Mouse (Mus musculus) cerebellum, adult 18-20 months (tissue): ENCODE data around the gene Setd7.
A peak's percentile ranks its signal among the peaks of the same experiment; 100 is the strongest.
"Not testable (repeated sequence)": the region's sequence is repeated elsewhere in the genome, so short reads cannot be mapped to it uniquely, and the experiment has no call there.

ENCODE experiments used
- DNase-seq, 2 experiments: peaks; one replicate each; pipeline ENCODE4 v3.0.0; 2021

Setd7 gene

DNA sequence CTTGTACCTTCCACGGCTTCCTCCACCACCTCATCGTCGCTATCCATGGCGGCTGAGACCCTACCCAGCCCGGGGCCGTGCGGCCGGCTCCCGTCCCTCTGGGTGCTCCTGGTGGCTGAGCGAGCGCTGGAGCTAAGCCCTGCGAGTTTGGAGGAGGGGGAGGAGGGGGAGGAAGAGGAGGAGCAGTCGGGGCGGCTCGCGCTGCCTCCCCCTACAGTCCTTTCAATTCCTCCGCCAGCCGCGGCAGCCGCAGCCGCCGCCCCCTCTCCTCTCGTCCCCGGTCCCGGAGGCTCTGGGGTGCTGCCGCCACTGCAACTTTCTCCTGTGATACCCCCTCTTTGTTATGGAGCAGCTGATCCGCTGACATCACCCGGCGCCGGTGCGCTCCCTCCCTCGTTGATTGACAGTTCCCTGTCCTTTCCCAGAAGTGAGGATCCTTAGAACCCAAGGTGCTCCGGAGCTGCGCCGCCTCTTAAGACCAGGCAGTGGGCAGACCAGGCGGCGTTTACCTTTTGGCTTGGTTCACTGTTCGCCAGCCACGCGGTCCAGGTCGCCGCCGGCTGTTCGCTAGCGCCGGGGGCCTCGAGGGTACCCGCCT is at the start of gene Setd7:
Gene Setd7, minus strand, starts transcription at position 369 of the 598 bp plus-strand sequence.
- DNase-seq: peak; percentile 81 to 83

GRCm38 (mm10) chr3:51604489-51604888 is 43.8 kb upstream of the Setd7 start:
- DNase-seq: no peak

DNA sequence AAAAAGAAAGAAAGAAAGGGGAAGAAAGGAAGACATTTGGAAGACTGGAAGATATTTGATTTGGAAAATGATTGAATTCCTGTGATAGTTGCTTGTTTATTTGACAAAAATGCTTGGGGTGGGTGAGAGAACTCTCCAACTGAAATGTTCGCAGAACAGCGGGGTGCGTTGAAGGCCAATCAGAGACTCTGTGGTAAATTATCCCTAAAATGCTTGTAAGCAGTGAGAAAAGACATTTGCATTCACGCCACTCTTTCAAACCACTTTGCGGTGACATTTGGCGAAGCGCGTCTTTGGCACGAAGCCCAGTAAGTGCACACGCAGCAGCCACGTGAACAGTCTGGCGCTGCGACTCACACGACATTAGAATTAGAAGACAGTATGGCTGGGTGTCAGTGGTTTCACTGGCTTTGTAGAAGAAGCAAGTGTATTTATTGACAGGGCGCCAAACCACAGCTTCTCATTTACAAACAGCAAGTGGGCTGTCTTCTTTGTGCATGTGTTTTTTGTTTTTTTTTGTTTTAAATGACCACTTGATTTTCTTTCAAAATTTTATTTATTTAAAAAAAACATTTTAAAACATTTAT is 43.1 kb upstream of the Setd7 start:
- DNase-seq: peak; percentile 58 to 72

DNA sequence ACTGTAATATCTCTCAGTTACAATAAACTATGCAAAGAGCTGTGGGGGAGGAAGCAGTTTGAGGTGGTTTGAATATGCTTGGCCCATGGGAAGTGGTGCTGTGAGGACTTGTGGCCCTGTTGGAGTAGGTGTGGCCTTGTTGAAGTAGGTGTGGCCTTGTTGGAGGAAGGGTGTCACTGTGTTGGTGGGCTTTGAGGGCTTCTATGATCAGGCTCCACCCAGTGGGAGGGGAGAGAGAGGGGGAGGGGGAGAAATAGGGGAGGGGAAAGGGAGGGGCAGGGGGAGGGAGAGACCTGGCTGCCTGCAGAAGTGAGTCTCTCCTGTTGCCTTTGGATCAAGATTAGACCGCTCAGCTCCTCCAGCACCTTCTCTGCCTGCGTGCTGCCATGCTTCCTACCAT is 40.8 kb upstream of the Setd7 start:
- no peak for DNase-seq

DNA sequence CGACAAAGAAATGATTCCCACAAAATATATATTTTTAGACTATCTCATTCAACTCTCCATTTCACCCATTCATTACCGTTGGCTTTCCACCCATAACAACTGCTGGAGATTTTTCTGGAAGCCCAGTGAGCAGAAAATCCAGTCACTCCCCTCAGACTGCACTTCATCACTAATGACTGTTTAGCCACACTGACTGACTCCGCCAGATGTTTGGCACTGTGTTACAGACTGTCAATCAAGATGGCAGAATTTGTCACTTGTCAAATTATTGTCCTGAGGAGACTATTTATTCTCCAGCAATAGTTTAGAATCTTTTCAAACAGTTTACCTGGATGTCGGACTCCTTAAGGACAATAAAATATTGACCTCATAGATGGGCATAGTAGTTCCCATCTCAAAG is 40.0 kb upstream of the Setd7 start:
- no peak for DNase-seq

GRCm38 (mm10) chr3:51599057-51599630 is 38.5 kb upstream of the Setd7 start:
- DNase-seq: no peak

- no peak for DNase-seq
Measured at GRCm38 (mm10) chr3:51596538-51596937, 35.9 kb upstream of the Setd7 start.

GRCm38 (mm10) chr3:51593506-51593905 is 32.8 kb upstream of the Setd7 start:
- no peak for DNase-seq

GRCm38 (mm10) chr3:51591591-51591990 is 30.9 kb upstream of the Setd7 start:
- no peak for DNase-seq

DNA sequence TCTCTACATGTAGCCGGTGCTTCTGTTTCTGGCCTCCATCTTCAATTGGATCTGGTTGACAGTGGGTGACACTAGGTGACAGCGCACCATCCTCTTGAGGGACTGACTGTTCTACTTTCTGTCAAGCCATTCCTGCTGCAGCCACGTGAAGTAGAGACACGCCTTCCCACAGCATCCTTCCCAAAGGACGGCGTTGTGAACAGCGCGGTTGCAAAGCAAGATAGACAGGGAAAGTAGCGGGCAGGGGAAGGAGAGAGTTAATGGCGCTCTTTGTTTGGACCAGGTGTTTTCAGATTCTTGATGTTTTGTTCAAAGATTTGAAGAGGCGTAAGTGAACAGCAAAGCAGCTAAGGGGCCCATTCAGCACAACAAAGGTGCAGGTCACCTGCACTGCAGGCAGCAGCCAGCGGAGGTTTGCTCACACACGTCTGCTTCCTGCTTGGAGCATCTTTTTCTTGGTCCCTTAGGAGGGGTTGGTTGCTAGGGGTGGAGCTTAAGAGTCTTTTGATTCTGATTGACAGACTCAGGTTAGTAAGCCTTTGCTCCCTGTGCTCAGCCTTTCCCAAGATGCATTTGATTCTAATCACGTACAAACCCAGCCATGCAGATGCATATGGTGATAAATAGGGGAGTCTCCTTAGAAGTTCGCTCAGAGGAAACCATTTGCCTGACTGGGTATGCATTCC is 29.7 kb upstream of the Setd7 start:
- DNase-seq: no peak

GRCm38 (mm10) chr3:51587697-51588262 is 27.1 kb upstream of the Setd7 start:
- no peak for DNase-seq

- DNase-seq: peak; percentile 82 to 84
Measured at GRCm38 (mm10) chr3:51583574-51584391, 23.1 kb upstream of the Setd7 start.

DNA sequence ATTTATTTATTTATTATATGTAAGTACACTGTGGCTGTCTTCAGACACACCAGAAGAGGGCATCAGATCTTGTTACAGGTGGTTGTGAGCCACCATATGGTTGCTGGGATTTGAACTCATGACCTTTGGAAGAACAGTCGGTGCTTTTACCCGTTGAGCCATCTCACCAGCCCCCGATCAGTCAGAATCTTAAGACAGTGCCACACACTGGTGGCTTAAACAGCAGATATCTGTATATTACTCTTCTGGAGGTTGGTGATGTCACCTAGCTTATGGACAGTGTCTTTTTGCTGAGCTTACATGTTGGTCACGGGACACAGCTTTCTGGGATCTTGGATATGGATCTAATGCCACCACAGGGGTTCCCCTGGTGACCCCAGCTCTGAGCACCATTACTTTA is 18.6 kb upstream of the Setd7 start:
- not testable (repeated sequence) for DNase-seq

GRCm38 (mm10) chr3:51577816-51578749 is 17.4 kb upstream of the Setd7 start:
- no peak for DNase-seq

DNA sequence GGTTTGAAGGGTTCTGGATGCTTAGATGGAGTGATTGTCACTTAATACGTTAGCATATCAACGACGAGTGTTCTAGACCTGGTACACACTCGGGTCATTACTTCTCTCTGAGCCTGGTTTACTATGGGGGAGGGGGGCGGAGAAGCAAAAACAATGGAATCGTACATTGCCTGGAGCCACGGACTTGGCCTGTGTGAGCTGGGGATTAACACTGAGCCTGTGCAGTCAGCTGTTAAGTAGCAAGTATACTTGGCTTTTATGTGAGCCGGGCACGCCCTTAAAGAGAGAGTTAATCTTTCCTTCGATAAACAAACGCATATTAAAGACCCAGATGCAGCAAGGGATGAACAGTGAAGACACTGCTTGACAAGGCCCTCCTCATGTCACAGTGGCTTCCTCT is 16.7 kb upstream of the Setd7 start:
- DNase-seq: no peak

DNA sequence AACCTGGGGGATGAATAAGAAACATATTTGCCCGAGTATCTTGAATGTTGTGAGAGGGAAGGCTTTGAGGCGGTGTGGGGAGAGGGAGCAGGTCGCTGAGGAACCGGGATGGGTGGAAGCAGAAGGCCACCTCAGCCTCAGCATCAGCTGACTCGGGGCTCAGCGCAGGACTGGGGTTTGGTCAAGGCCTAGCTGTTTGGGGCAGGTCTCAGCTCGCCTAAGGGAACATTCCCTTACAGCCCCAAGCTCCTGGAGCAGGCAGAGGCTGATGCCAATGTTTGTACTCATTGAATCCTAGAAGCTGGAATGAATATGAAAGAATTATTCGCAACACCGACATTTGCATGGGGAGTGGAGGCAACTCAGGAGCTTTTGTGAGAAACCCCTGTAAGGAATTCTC is 13.2 kb upstream of the Setd7 start:
- no peak for DNase-seq

- DNase-seq: no peak
Measured at GRCm38 (mm10) chr3:51570200-51570599, 9.5 kb upstream of the Setd7 start.

GRCm38 (mm10) chr3:51561993-51562385 is 1.3 kb upstream of the Setd7 start:
- no peak for DNase-seq

DNA sequence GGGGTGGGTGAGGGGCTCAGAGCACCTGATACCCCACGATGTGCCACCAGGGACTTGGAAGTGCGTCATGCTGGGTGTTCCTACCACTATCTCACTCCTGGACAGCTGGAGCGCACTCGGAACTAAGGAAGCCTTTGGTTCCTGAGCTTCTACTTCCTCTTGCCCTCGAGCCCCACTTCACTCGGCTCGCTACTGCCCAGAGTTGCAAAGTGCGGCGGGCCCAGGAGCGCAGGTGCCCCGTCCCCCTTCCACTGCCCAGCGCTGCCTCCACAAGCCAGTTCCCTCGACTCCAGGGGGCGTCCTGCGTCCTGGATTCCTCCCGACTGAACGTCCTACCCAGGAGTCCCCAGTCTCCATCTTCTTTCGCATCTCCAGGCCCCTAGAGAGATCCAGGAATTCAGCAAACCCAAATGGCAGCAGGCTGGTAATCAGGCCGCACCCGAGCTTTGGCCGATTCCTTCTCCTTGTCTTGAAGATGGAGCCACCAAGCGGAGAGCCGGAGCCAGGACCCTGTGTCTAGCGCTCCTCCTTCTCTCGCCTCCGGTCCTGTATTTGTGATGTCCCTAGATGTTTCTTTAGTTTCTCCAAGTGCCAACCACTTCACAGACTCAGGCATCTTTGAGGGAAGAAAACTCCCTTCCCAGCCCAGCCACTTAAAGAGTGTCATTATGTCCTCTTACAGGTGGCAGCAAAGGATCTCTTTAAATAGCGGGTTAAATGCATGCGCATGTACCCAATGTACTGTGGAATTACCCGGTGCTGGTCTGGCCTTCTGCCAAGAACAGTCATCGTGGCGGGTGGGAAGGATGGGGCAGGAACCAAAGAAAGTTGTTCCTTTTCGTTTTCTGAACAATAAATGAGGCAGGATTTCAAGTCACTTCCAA is 672 bp upstream of the Setd7 start:
- DNase-seq: peak; percentile 73

- peak; percentile 82 to 88 for DNase-seq
Measured at GRCm38 (mm10) chr3:51559594-51560450, 857 bp downstream of the Setd7 start.
